Mouse (Mus musculus) stomach, embryonic 16.5 days (tissue): ENCODE results near the gene 0610010K14Rik. TPM values are rescaled to one million over a fixed set of nuclear protein-coding genes. Genes with fewer than 3 reads are reported as not detected.

Experiments
- ATAC-seq: fragments of 200-750 bp; cut with Nextera tagmentation; 2 replicates; pipeline ENCODE4 v1.8.0; 2017; ENCODE audit warnings: moderate number of reproducible peaks, moderate TSS enrichment; ENCODE audit not compliant: insufficient read depth, low FRiP score
- H3K27ac ChIP-seq: fragments of 300-500 bp; sonication (generic); 2 replicates; pipeline ENCODE4 v1.5.1; 2014; ENCODE audit warnings: low read length
- H3K27me3 ChIP-seq: fragments of 300-500 bp; sonication (generic); 2 replicates; pipeline ENCODE4 v1.6.1; 2014; ENCODE audit warnings: low read length, control low read depth, mixed read lengths; ENCODE audit not compliant: control insufficient read depth, insufficient read depth
- H3K36me3 ChIP-seq: fragments of 300-500 bp; sonication (generic); 2 replicates; pipeline ENCODE4 v1.6.1; 2014; ENCODE audit warnings: low read length; ENCODE audit not compliant: control insufficient read depth, insufficient read depth
- H3K4me1 ChIP-seq: fragments of 300-500 bp; sonication (generic); 2 replicates; pipeline ENCODE4 v1.6.1; 2014; ENCODE audit warnings: low read length, control low read depth, mixed read lengths; ENCODE audit not compliant: control insufficient read depth, insufficient read depth
- H3K4me2 ChIP-seq: fragments of 300-500 bp; sonication (generic); 2 replicates; pipeline ENCODE4 v1.6.1; 2014; ENCODE audit warnings: low read depth, low read length, mixed read lengths
- H3K4me3 ChIP-seq: fragments of 300-500 bp; sonication (generic); replicated peaks from 2 replicates; pipeline ENCODE4 v1.5.1; 2014; ENCODE audit warnings: mild to moderate bottlenecking, low read length
- H3K9ac ChIP-seq: fragments of 300-500 bp; sonication (generic); 2 replicates; pipeline ENCODE4 v1.6.1; 2014; ENCODE audit warnings: low read length
- H3K9me3 ChIP-seq: fragments of 300-500 bp; sonication (generic); replicated peaks from 2 replicates; pipeline ENCODE4 v1.6.1; 2016; ENCODE audit warnings: low read length, control low read depth; ENCODE audit not compliant: control insufficient read depth
- WGBS: fragments of 180-500 bp; shearing (Covaris S2); extraction: QIAGEN DNeasy Blood & Tissue Kit; methylation state at CpG from one replicate; pipeline ENCODE4 v1.1.7; 2014; 5-methylcytosine and 5-hydroxymethylcytosine counted together
- polyA plus RNA-seq: library from polyadenylated mRNA; unstranded; fragments of >200 nt; fragmentation: Nextera tagmentation; extraction: Ambion mirVana; gene quantifications from 2 replicates; pipeline ENCODE4 v1.2.1, GENCODE M21; 2015

0610010K14Rik gene
- polyA plus RNA-seq, 1 experiment from 2014 or later: 132 TPM

GRCm38 (mm10) chr11:70229260-70230010 lies 8.3 kb downstream of the 0610010K14Rik start, which contains the start of gene Bcl6b:
Gene Bcl6b (minus strand): TSS chr11:70229798.
- no peak for ATAC-seq
- Histone ChIP-seq H3K9me3 (no peaks in the 10 kb centered on the region), H3K27ac (peak within 1 kb of the TSS; percentile 62), H3K4me1 (peaks cover 21% of the 10 kb centered on the region; the same call in 1 of the 2 replicates), H3K36me3 (no peaks in the 10 kb centered on the region), H3K9ac (peak within 1 kb of the TSS; percentile 60), H3K27me3 (peaks cover 19% of the 10 kb centered on the region; the same call in 1 of the 2 replicates), H3K4me2 (peak within 1 kb of the TSS; percentile 55), H3K4me3 (peak within 1 kb of the TSS; percentile 45)
- WGBS: 3% methylated on average over 39 of the region's 39 CpGs

DNA sequence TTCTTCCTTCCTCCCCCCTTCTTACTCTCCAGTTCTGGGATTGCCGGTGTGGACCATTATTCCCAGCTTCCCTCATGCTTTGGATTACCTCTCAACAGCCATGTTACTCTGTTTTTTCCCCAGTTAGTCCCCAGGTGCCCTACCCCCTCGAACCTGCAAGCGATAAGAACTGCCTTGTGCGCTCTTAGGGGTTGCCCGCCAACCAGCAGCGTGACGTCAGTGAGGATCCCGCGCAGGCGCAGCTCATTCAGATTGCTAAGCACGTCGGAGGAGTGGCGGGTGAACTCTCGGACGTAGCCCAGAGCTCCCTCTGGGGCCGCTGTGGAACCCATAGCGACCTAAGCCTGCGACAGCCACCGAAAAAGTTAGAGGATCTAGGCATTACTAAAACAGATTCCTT lies 8.9 kb downstream of the 0610010K14Rik start:
- peak overlapping the region; percentile 54 for H3K9ac ChIP-seq
- WGBS: 1% methylated on average over 19 of the region's 19 CpGs
- H3K9me3 ChIP-seq: no peaks in the 10 kb centered on the region
- H3K4me1 ChIP-seq: peaks cover 21% of the 10 kb centered on the region; the same call in 1 of the 2 replicates
- peaks cover 19% of the 10 kb centered on the region; the same call in 1 of the 2 replicates for H3K27me3 ChIP-seq
- ATAC-seq: peak; percentile 44; the same call in 1 of the 2 replicates
- H3K4me3 ChIP-seq: peak overlapping the region; percentile 45
- peak overlapping the region; percentile 62; the same call in 1 of the 2 replicates for H3K27ac ChIP-seq
- no peaks in the 10 kb centered on the region for H3K36me3 ChIP-seq
- H3K4me2 ChIP-seq: peak overlapping the region; percentile 55

DNA sequence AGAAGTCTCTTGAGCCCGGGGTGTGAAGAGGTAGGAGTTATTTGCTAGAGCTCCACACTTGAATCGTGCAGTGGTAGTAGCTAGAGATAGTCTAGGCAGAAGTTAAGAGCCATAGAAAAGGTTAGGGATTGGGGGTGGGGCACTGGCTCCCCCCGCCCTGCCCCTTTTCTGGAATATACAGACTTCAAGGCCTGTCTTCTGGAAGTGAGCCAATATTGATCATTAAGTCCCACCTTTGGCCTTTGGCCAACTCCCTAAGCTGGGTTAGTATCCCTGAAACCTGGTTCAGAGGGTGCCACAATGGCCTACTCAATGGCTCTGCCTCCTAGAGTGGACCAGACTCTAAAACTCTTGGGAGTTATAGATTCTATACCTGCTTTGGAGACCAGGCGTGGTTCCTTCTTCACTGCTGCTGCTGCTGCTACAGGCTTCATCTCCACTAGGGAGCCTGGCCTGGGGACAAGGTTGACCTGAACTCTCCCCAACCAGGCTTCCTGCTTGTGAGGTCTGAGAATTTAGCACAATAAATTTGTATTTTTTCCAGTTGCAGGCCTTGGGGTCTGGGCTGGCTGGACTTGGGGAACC lies 10.0 kb downstream of the 0610010K14Rik start:
- H3K9ac ChIP-seq: peak overlapping the region; percentile 54
- 85% methylated on average over 4 of the region's 4 CpGs for WGBS
- no peaks in the 10 kb centered on the region for H3K36me3 ChIP-seq
- no peaks in the 10 kb centered on the region for H3K9me3 ChIP-seq
- H3K4me3 ChIP-seq: peak overlapping the region; percentile 45
- 0 out of 2 replicates have a peak overlapping the region, but pooled peaks have one; percentile 2 for H3K27ac ChIP-seq
- H3K4me2 ChIP-seq: peak overlapping the region; percentile 55
- H3K4me1 ChIP-seq: peaks cover 21% of the 10 kb centered on the region; the same call in 1 of the 2 replicates
- no peak for ATAC-seq
- peaks cover 19% of the 10 kb centered on the region; the same call in 1 of the 2 replicates for H3K27me3 ChIP-seq

GRCm38 (mm10) chr11:70227126-70227525 lies 10.6 kb downstream of the 0610010K14Rik start:
- no peak for ATAC-seq
- Histone ChIP-seq H3K36me3 (no peaks in the 10 kb centered on the region), H3K4me1 (peaks cover 21% of the 10 kb centered on the region; the same call in 1 of the 2 replicates), H3K9me3 (no peaks in the 10 kb centered on the region), H3K27ac (no peak overlapping the region), H3K27me3 (peaks cover 19% of the 10 kb centered on the region; the same call in 1 of the 2 replicates), H3K9ac (peak overlapping the region; percentile 60), H3K4me3 (peak overlapping the region; percentile 40), H3K4me2 (peak overlapping the region; percentile 55)
- WGBS: 39% methylated on average over 5 of the region's 5 CpGs

DNA sequence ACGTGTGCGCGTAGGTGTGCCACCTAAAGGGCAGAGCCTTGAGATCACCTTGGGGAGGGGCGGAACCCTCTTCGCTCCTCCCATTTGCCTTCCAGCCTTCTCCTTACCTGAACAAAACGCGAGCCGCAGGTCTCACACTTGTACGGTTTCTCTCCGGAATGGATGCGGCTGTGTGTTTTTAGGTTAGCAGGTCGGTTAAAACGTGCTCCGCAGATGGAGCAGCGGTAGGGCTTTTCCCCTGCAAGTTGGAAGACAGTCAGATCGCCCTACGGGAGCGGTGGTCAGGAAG lies 11.2 kb downstream of the 0610010K14Rik start:
- 14% methylated on average over 18 of the region's 18 CpGs for WGBS
- ATAC-seq: 0 out of 2 replicates have a peak, but pooled peaks have one; percentile 9
- peak overlapping the region; percentile 55 for H3K4me2 ChIP-seq
- peak overlapping the region; percentile 40 for H3K4me3 ChIP-seq
- no peaks in the 10 kb centered on the region for H3K36me3 ChIP-seq
- H3K4me1 ChIP-seq: peaks cover 27% of the 10 kb centered on the region
- peak overlapping the region; percentile 60 for H3K9ac ChIP-seq
- peak overlapping the region; percentile 43; the same call in 1 of the 2 replicates for H3K27ac ChIP-seq
- no peaks in the 10 kb centered on the region for H3K9me3 ChIP-seq
- H3K27me3 ChIP-seq: peaks cover 19% of the 10 kb centered on the region; the same call in 1 of the 2 replicates

DNA sequence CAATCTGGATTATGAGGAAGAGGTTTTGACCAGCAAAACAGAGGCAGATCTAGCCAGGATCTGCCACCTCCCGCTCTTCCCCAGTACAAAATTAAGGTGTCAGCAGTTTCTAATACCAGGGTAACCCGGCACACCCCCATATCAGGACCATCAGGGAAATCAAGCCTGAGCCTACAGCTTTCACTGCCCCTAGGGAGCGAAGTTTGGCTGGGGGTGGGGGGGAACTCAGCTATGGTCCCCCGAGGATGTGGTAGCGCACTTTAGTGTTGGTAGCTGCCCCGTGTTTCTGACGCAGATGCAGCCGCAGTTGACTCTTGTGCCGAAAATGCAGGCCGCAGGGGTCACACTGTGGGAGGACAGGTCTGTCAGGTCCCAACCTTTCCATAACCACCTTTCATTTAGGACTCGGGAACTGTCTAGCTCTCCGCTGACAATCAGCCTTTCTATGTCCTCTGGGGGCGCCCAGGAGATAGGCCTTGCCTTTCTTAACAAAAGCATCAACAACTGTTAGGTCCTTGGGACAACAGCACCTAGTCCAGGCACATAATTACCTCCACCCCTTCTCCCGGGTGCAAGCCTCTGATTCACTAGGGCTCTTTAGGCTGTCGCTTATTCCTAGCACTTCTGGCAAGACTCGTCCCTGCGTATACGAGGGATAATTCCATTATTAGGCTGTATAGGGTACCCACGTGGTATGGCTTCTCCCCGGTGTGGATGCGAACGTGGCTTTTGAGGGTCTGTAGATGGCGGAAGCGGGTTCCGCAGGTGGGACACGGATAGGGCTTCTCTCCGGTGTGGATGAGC lies 11.7 kb downstream of the 0610010K14Rik start:
- no peaks in the 10 kb centered on the region for H3K9me3 ChIP-seq
- H3K27ac ChIP-seq: peak overlapping the region; percentile 43; the same call in 1 of the 2 replicates
- ATAC-seq: no peak
- H3K4me1 ChIP-seq: peaks cover 28% of the 10 kb centered on the region
- no peaks in the 10 kb centered on the region for H3K36me3 ChIP-seq
- peaks cover 19% of the 10 kb centered on the region; the same call in 1 of the 2 replicates for H3K27me3 ChIP-seq
- peak overlapping the region; percentile 40 for H3K4me3 ChIP-seq
- WGBS: 31% methylated on average over 27 of the region's 27 CpGs
- peak overlapping the region; percentile 55 for H3K4me2 ChIP-seq
- H3K9ac ChIP-seq: peak overlapping the region; percentile 60

DNA sequence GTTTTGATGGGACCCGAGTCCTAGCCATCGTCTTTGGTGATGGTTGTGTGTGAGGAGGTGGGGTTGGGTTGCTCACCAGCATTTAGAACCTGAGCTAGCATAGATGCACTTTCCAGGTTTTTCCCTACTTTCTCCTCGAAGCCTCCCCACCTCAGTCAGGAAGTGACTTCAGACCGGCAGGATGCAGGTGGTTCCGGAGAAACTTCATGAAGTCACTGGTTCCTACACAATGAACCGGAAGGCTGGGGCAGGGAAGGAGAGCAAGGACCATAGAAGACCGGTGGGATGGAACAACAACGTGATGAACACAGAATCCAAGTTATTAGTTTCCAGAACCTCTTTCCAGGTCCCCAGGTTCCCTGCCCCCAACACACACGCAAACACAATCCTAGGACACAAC lies 14.0 kb downstream of the 0610010K14Rik start:
- Histone ChIP-seq H3K27ac (peak overlapping the region; percentile 48; the same call in 1 of the 2 replicates), H3K4me2 (no peak overlapping the region), H3K9ac (no peak overlapping the region)

DNA sequence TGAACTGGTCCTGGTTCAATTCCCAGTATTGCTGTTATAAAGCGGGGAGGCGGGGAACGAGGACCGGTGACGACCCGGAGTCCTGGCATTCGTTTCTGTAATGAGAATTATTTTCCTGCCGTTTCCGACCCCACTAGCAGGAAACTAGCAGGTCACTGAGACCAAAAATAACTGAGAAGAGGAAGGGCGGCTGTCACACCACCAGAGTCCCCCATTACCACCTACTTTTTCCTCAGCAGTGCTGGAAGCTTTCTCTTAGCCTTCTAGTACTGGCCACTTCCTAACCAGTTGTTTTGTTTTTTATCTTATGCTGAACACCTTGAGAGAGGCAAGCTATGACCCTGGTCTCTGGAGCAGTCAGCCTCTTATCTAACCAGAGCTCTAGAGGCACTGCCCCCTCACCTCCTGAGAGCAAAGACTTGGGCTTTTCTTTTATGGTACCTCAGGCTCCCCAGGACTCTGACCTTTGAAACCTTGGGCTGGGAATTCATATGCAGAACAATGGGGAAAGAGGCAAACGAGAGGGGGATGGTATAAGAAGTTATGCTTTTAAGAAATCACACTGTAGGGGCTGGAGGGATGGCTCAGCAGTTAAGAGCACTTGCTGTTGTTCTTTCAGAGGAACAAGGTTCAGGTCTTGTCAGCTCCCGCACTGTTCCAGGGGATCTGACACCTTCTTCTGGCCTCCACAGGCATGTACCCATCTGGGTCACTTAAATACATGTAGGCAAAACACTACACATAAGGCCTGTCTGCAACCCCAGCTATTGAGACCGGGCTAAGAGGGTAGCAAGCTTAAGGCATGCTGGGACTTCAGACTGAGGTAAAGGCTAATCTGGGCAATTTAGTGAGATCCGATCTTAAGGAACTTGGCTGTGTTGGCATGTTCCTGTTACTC lies 15.9 kb downstream of the 0610010K14Rik start:
- peak overlapping the region; percentile 90 for H3K27ac ChIP-seq
- no peaks in the 10 kb centered on the region for H3K9me3 ChIP-seq
- H3K4me2 ChIP-seq: peak overlapping the region; percentile 99
- peak overlapping the region; percentile 85 for H3K9ac ChIP-seq
- no peaks in the 10 kb centered on the region for H3K36me3 ChIP-seq
- peaks cover 17% of the 10 kb centered on the region for H3K4me1 ChIP-seq
- ATAC-seq: no peak
- 16% methylated on average over 14 of the region's 14 CpGs for WGBS
- peak overlapping the region; percentile 61 for H3K4me3 ChIP-seq
- H3K27me3 ChIP-seq: peaks cover 11% of the 10 kb centered on the region; the same call in 1 of the 2 replicates

More for the DNA sequence above, 14.0 kb downstream of the 0610010K14Rik start:
- H3K4me1 ChIP-seq: peaks cover 27% of the 10 kb centered on the region
- no peaks in the 10 kb centered on the region for H3K36me3 ChIP-seq
- H3K4me3 ChIP-seq: no peak overlapping the region
- H3K27me3 ChIP-seq: peaks cover 13% of the 10 kb centered on the region; the same call in 1 of the 2 replicates
- WGBS: 74% methylated on average over 9 of the region's 9 CpGs
- ATAC-seq: no peak
- H3K9me3 ChIP-seq: no peaks in the 10 kb centered on the region
